Mouse (Mus musculus): Measurements from ENCODE around the gene Rbx1.
A peak's percentile ranks its signal among the peaks of the same experiment; 100 is the strongest.
"Not testable (repeated sequence)": the region's sequence is repeated elsewhere in the genome, so short reads cannot be mapped to it uniquely, and the experiment has no call there.

The Rbx1 gene

DNA sequence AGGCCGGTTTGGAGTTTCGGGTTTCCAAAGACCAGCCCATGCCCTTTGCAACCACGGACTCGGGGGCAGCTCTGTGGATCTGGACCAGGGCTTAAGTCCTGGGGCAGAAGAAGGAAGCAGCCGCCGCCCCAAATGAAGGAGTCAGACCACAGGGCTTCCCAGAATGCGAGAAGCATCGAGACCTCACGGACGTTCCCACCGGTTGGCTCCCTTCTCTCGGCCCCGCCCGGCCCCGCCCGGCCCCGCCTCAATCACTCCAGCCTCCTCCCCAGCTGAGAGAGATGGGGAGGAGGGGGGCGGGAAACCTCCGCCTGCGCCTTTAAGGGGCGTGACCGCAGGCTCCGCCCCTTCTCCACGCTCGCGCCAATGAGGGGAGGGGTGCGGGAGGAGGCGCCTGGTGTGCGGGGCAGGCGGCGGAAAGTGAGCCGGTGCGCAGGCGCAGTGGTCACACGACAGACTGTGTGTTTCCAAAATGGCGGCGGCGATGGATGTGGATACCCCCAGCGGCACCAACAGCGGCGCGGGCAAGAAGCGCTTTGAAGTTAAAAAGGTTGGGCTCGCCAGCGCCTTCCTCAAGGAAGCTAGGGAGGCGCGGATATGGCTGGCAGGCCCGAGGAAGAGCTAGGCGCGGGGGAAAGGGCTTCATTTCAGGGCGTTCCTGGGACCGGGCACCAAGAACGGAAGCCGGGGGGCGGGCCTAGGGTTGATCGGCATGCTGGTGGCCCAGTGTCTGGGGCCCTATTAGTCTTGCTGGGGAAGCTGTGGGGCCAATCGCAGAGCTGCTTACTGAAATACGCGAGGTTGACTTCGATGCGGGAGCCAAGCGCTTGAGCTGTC, at the start of gene Rbx1:
TSS of gene Rbx1 (plus strand) at position 396 of the 837 bp plus-strand sequence.
- DNase-seq (ENCODE audit: low read depth), result peak; percentile 93

DNA sequence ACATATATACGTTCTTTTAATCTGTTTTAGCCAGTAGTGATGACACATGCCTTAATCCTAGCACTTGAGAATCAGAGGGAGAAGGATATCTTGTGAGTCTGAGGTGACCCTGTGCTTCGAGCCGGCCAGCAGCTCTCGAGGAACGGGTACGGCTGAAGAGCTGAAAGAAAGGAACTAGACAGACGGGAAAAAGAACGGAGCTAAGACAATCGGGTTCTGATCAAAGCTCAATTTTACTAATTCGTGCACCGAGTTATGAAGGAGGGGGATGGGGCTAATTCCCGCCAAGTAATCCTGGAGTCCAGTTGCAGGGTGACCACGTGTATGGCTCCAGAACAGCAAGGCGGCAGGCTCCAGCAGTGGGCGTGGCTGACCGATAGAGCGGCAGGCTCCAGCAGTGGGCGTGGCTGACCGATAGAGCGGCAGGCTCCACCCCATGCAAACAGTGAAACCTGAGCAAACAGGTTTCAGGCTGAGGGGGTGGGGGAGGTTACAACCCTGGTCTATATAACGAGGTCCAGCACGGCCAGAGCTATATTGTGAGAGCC, 49.3 kb upstream of the Rbx1 start:
- DNase-seq (ENCODE audit: low read depth), result not testable (repeated sequence)

DNA sequence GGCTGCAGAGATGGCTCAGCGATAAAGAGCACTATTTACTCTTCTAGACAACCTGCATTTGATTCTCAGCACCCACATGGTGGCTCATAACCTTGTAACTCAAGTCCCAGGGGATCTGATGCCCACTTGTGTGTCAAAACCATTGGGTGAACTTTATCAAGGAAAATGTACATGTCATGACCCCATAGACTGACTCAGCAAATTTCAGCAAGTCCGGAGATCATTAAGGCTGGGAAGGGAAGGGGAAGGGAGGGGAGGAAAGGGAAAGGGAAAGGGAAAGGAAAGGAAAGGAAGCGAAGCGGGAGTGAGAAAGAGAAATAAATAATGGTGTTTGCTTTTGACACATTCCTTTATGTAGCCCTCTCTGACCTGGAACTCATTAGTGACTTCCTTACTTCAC, 48.0 kb upstream of the Rbx1 start:
- no peak for DNase-seq (ENCODE audit: low read depth)

DNA sequence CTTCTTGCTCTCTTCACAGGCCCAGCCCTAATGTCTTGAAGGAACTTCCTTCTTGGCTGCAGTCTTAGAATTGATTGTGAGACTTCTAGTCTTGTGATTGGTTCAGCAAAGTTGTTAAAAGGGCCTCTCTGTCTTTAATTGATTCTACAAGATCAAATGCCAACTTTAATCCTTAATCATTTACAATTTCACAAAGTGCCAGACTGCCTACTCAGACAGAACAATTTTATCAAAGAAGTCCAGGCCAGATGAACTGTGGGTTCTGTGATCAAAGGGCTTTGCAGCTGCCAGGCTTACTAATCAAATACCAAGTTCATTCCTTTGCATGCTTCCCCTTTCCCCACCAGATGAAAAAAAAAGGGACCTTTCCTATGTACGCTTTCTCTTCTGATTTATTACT, 44.6 kb upstream of the Rbx1 start:
- DNase-seq (ENCODE audit: low read depth), result no peak

DNA sequence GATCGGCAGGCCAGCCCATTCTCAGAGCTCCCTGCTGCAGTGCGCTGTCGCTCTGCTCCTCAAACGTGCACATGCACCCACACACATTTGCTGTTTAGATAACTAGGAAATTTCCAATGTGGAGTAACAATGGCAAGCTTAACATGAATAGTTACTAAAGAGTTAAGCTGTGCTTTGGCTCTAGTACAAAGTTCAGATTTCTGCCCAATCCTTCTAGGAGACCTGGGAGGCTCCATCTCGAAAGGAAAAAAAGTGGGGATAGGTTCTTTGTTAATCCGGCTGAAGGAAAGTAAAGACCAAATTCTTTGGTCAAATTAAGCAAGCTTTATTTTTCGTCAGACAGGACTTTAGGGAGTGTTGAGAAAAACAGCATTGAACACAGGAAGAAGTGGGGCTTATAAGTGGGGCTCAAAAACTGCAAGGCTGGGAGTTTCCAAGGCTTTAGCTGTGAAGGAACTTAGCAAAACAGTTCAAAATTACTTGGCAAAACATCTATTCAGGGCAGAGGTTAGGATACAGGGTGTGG, 43.9 kb upstream of the Rbx1 start:
- no peak for DNase-seq (ENCODE audit: low read depth)

DNA sequence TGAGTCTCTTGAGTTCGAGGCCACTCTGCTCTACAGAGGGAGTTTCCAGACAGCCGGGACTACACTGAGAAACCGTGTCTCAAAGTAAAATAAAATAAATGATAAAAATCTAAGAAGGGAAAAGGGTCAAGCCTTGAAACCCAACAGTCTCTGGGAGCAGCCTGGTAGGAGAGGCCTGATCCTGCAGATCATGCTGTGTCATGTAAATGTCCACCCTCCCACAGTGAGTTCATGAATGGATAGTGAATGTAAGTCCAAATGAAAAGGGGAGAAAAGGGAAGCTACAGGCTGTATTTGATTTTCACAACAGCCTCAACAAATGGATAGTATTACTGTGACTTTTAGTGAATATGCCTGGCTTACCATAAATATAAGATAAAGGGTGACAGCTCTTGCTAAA, 40.8 kb upstream of the Rbx1 start:
- DNase-seq (ENCODE audit: low read depth), result no peak

DNA sequence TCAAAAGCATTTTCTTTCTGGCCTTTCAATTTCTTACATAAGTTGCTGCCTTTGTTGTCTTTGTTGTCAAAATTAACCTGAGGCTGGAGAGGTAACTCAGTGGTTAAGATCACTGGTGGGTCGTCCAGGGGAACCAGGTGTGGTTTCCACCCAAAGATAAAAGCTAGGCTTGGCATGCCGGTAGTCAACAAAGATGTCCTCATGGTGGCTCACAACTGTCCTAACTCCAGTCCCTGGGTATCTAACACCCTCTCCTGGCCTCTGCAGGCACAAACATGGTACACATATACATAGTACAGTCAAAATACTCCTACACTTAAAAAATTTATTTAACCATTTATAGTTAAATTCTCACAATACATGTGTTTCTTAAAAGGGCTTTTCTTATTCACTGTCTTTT, 38.1 kb upstream of the Rbx1 start:
- DNase-seq (ENCODE audit: low read depth), result no peak

DNA sequence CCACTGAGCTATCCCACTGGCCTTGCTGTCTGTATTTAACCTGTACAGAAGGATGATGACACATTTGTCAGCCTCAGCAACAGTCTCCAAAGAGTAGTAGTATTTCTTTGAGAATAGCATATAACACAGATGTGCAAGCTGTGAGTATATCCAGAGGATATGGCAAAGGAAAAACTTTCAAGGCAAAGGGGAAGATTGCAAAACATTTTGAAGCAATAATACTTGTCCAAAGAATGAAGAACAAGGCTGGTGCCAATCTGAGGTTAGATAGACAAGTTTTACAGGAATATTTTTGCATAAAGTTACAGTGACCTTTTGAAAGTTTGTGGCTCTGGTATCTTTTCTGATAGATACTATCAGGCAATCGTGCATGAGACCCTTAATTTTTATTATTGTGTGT, 34.9 kb upstream of the Rbx1 start:
- no peak for DNase-seq (ENCODE audit: low read depth)

DNA sequence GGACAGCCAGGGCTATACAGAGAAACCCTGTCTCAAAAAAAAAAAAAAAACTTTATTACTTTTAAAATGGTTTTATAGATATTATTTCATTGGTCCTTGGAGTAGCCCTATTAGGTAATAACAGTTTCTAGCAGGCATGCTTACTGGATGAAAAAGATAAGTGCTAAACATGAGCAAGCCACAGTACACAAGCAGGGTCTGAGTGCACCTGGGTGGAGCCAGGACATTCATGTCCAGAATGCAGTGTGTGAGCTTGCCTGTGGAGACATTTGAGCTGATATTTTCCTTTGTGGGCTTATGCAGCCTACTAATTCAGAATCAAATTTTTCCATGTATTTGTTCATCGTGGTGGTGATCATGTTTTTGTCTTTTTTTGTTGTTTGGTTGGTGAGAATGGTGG, 27.8 kb upstream of the Rbx1 start:
- DNase-seq (ENCODE audit: low read depth), result no peak

DNA sequence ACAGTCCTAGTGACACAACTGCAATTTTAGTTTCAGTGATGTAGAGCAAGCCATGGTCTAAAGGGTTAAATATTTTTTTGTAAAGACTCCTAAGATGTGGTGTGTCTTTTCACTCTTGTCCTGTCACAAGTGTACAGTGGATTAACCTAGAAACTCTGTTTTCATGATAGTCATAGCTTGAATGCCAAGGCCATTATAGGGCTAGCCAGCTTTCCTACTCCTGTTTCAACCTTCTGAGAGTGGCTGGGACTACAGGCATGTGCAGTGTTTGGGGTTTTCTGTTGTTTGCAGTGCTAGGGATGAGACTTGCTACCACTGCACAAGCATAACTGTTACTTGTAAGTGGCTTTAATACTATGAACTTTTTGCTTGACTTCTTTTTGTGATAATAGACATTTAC, 26.9 kb upstream of the Rbx1 start:
- DNase-seq (ENCODE audit: low read depth), result no peak

DNA sequence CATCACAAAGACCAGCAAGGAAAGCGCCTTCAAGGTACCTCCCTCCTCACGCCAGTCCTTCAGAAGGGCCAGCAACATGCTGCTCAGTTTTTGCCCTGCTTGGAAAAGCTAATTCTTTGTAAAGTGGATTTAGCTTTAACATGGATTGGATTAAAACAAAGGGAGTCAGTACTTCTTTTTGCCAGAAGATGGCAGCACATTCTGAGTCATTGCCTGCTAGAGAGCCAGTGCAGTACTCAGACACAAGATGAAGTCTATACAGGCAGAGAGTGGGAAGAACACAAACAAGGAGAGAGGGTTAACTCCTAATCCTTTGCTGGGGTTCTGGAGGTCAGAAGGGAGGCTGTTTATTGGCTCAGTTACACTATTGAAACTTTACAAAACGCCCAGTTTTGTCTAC, 17.6 kb upstream of the Rbx1 start:
- DNase-seq (ENCODE audit: low read depth), result peak; percentile 61

DNA sequence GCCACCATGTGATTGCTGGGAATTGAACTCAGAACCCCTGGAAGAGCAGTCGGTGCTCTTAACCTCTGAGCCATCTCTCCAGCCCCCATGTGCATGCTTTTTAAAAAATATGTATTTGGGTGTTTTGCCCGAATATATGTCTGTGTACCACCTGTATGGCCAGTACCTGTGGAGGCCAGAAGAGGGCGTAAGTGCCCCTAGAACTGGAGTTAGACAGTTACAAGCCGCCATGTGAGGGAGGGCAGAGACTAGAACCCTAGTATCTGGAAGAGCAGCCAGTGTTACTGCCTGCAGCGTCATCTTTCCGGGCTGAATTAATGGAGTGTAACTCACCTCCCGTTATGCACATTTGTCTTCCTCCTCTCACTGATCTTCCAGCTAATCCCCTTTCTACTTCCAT, 4.6 kb upstream of the Rbx1 start:
- DNase-seq (ENCODE audit: low read depth), result no peak

DNA sequence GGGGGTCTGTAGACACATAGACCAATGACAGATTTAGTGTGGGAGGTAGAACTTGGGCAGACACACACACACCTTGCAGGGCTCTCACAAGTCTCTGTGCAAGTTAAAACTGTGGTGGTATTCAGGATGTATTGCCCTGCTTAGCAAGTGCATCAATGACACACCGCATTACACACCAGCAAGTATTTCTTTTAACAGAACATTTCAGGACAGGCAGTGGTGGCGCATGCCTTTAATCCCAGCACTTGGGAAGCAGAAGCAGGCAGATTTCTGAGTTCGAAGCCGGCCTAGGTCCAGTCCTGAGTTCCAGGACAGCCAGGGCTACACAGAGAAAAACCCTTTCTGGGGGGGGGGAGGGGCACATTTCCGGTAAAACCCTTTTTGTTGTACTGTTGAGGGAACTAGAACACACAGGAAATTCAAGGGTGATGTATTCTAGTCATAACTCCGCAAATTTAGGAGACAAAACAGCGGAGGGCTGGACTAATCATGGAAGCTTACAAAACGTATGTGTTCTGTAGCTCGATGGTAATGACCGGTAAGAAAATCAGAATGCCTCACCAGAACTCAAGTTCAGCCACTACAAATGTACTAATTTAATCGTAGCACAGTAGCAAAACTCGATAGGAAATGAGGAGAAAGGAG, 958 bp upstream of the Rbx1 start:
- no peak for DNase-seq (ENCODE audit: low read depth)

DNA sequence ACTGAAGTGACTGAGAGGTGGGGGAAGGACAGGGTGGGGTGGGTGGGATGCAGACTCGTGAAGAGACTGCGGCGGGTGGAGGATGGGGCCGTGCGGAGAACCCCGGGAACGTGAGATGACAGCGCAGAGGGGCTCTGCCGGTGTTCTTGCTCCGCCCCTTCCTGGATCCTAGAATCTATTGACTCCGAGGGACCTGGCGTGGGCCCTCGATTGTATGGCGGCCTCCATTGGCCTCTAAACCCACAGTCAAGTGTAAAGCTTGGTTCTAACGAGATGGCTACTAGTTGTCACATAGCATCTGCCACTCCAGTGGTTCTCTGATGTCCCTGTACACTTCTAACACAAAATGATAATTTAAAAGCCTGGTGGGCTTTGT, 630 bp downstream of the Rbx1 start:
- no peak for DNase-seq (ENCODE audit: low read depth)

DNA sequence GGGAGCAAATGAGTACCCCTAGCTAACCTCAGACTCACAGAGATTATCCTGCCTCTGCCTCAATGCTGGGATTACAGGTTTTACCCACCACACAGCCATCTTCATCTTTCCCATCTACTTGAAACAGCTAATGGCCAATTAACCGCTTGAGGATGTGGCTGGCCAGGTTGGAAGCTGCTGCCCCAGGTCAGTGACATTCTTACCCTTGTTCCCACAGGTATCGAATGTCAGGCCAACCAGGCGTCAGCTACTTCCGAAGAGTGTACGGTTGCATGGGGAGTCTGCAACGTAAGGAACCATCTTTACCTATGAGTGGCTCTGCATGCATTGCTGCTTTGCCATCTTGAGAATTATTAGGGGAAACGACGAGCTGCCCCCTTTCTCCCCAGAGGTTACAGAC, 4.6 kb downstream of the Rbx1 start:
- no peak for DNase-seq (ENCODE audit: low read depth)

DNA sequence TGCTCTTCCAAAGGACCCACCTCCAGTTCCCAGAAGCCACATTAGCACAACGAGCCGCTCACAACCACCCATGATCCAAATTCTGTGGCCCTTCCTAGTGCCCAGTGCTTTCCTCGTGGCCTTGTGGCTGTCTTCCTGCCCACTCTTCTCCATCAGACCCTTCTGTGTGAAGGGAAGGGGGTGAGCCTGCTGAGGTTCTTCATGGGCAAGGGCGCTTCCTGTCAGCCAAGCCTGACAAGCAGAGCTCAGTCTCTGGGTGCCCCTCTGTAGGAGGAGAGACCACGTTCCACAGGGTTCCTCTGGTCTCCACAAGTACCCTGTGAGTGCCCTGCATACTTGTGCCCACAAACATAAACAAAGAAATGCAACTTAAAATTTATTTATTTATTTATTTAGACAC, 6.2 kb downstream of the Rbx1 start:
- DNase-seq (ENCODE audit: low read depth), result no peak

DNA sequence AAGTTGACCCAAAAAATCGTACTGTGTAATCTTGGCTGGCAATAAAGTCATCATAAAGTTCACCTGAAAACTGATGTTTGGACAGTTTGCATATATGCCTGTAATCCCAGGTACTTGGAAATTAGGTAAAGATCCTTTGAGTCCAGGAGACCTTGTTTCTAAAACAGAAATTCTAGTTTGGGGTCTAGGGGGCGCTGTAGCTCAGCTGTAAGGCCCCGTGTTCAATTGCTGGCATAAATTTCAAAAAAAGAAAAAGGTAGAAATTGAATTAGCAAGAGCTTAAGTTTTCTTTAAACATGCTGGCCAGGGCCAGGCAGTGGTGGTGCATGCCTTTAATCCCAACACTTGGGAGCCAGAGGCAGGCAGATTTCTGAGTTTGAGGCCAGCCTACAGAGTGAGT, 9.6 kb downstream of the Rbx1 start:
- no peak for DNase-seq (ENCODE audit: low read depth)

DNA sequence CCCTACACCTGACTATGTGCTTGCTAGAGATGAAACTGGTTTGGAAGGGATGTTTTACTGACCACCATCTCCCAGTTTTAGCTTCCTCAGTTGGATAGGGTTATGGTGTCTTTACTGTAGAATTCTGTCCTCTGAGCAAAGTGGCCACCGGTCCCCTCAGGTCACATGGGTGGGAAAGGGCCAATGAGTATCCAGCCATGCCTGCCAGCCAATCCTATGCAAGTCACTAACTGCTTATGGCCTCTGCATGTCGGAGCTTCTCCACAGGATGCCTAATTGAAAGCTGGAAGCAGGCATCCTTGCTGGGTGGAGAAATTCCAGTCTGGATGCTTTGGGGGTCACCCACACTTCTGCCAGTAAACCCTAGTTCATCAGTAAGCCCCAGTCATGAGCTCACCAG, 10.5 kb downstream of the Rbx1 start:
- DNase-seq (ENCODE audit: low read depth), result no peak

DNA sequence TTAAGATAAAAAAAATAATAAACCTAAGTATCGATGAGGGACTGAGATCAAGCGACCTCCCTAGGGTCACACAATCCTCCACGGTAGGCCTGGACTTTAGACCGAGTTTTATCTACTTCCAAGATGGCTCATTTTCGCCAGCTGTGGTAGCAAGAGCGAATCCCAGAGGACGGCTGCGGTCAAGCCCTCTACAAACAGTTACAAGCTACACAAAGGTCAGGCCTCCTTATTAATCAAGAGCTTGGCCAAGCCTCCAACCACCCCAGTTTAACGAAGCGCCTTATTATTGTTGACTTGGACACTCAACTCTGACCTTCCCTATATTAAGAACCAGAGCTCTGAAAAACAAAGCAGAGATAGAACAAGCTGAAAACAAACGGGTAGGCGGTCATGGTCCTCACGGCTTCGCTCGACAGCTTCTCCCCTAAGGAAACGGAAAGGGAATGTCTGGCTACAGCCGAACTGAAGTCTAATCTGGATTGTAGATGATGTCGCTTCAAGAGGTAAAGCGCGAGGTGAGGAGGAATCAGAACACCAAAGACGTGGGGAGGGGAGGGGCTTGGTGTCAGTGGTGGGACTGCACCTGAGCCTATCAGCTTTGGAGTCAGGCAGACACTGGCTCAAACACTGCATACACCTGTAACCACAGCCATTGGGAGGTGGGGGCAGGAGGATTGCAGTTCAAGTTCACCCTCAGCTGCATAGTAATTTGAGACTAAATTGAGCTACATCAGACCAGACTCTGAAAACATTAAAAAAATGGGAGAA, 13.5 kb downstream of the Rbx1 start:
- DNase-seq (ENCODE audit: low read depth), result no peak

DNA sequence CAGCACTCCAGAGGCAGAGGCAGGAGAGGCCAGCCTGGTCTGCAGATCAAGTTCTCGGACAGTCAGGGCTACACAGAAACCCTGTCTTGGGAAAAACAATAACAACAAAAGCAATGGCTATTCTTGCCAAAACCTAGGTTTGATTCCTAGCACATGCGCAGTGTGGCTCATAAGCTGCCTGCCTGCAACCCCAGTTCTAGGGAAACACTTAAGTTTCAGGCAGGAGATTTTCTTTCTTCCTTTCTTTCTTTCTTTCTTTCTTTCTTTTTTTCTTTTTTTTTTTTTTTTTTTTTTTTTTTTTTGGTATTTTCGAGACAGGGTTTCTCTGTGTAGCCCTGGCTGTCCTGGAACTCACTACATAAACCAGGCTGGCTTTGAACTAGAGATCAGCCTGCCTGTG, 14.2 kb downstream of the Rbx1 start:
- not testable (repeated sequence) for DNase-seq (ENCODE audit: low read depth)

DNA sequence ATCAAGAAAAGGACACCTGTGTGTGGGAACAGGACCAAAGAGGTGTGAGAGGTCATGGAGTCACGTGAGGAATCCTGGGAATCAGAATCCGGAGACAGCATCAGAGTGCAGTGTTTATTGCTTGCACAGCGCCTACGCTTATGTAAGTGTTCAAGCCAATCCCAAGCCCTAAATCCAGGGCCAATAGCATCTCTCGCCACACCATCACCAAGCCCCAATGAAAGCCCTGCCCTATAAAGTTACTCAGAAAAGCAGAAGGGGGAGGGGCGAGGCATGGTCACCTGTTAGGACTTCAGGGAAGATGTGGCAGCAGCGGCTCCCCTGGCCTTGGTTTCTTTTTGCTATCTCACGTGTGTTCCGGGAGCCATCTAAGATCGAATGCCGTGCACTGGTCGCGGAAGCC, 14.9 kb downstream of the Rbx1 start:
- peak; percentile 26 for DNase-seq (ENCODE audit: low read depth)

DNA sequence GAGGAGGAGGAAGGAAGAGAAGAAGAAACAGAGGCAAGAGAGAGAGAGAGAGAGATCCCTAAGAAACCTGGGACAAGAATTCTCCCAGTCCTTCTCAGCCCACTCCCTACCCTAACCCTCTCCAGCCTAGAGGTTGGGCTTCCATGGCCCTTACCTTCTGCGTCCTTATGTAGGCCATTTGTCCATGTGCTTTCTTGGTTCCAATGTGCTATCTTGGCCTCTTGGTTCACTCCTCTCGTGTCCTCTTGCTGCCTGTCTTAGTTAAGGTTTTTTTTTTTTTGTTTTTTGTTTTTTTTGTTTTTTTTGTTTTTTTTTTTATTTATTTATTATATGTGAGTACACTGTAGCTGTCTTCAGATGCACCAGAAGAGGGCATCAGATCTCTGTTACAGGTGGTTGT, 16.9 kb downstream of the Rbx1 start:
- DNase-seq (ENCODE audit: low read depth), result no peak

DNA sequence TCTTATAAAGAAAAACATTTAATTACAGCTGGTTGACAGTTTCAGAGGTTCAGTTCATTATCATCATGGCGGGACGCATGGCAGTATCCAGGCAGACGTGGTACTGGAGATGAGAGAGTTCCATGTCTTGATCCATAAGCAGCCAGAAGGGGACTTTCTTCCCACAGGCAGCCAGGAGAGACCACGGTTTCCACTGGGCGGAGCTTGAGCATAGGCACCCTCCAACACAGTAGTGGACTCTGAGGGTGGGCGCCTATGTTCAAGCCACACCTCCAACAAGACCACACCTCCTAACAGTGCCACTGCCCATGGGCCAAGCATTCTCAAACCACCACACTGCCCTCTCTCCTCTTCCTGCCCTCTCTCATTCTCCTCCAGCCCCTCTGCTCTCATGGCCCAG, 17.6 kb downstream of the Rbx1 start:
- DNase-seq (ENCODE audit: low read depth), result no peak
